Mouse (Mus musculus) testis, adult 2 months (tissue): ENCODE measurements at regions not wholly inside any gene's neighbourhood (a gene's known extent, or its start where the extent isn't known, plus 50 kb on each side); places are given as distances from the start of the nearest gene placed in this dataset.

ENCODE experiments used
- CTCF ChIP-seq: fragments of 200-500 bp; IDR thresholded peaks from 2 replicates; pipeline ENCODE4 v1.5.1; 2012; ENCODE audit warnings: low read depth, mild to moderate bottlenecking, inconsistent platforms, low read length, moderate library complexity; ENCODE audit not compliant: control insufficient read depth, insufficient read depth, insufficient replicate concordance
- POLR2A ChIP-seq: fragments of 200-500 bp; IDR thresholded peaks from 2 replicates; pipeline ENCODE4 v1.6.1; 2012; ENCODE audit warnings: low read depth, mild to moderate bottlenecking, inconsistent platforms, low read length, moderate library complexity; ENCODE audit not compliant: control insufficient read depth

- TF ChIP-seq POLR2A (no peak), CTCF (no peak)
Observed at GRCm38 (mm10) chr15:11517892-11518291, 118.4 kb upstream of the Tars start.
